Mouse (Mus musculus): ENCODE data around the gene Eif3l. TPM values are rescaled to one million over a fixed set of nuclear protein-coding genes. Genes with fewer than 3 reads are reported as not detected.
A peak's percentile ranks its signal among the peaks of the same experiment; 100 is the strongest.

Gene Eif3l
- polyA plus RNA-seq, 1 experiment from 2014 or later: 280 TPM

GRCm38 (mm10) chr15:79056601-79057000 is 18.4 kb upstream of the Eif3l start:
- no peak overlapping the region for H3K4me3 ChIP-seq
- no peaks in the 10 kb centered on the region for H3K27me3 ChIP-seq (replicated peaks; ENCODE audit: low read depth, poor library complexity, severe bottlenecking)
- no peak overlapping the region for H3K27ac ChIP-seq (replicated peaks)
- H3K9me3 ChIP-seq: no peaks in the 10 kb centered on the region
- WGBS: 92% methylated on average over 7 of the region's 7 CpGs
- no peak for DNase-seq (ENCODE audit: low spot score)
- H3K4me1 ChIP-seq: peaks cover 7% of the 10 kb centered on the region
- peaks cover 95% of the 10 kb centered on the region for H3K36me3 ChIP-seq (replicated peaks)

GRCm38 (mm10) chr15:79057850-79058249 is 17.1 kb upstream of the Eif3l start:
- Histone ChIP-seq H3K4me3 (no peak overlapping the region), H3K4me1 (peaks cover 16% of the 10 kb centered on the region), H3K27ac (replicated peaks) (no peak overlapping the region), H3K9me3 (no peaks in the 10 kb centered on the region), H3K27me3 (replicated peaks; ENCODE audit: low read depth, poor library complexity, severe bottlenecking) (no peaks in the 10 kb centered on the region), H3K36me3 (replicated peaks) (peaks cover 83% of the 10 kb centered on the region)
- 91% methylated on average over 6 of the region's 6 CpGs for WGBS
- no peak for DNase-seq (ENCODE audit: low spot score)

GRCm38 (mm10) chr15:79060887-79061565 is 14.0 kb upstream of the Eif3l start:
- Histone ChIP-seq H3K4me3 (peak overlapping the region; percentile 94), H3K9me3 (no peaks in the 10 kb centered on the region), H3K27me3 (replicated peaks; ENCODE audit: low read depth, poor library complexity, severe bottlenecking) (no peaks in the 10 kb centered on the region), H3K36me3 (replicated peaks) (peaks cover 52% of the 10 kb centered on the region), H3K4me1 (peaks cover 30% of the 10 kb centered on the region), H3K27ac (replicated peaks) (no peak overlapping the region)
- WGBS: 82% methylated on average over 14 of the region's 14 CpGs
- no peak for DNase-seq (ENCODE audit: low spot score)

DNA sequence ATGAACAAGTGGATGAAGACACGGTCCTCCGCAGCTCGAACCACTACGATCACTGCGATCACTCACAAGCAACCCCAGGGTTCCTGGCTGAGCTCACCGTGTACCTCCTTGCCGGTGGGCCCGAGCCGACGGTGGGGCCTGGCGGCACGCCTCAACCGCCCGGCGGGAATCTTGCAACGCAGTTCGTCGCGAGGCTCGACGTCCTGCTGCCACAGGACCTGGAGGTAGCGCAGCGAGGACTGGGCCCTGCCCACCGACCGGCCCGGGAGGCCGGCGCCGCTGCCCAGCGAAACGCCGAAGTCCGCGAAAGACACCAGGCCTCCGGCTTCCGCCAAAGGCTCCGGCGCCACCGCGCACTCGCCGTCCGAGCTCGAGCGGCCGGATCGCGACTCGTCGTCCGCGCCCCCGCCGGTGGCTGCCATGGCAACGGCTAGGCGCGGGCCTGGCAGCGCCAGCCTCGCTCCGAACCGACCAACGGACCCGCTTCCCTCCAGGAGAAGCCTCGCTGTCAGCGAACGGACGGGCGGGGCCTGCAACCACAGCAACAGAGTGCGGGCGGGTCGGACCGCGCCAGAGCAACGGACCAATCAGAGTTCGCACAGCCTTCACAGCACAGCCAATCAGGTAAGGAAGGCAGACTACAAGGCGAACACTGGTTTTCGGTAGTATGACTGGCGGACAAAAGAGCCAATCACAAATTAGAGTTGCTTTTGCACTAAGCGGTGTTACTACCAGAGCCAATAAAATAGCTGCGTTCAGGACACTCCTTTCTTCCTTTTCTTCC is 12.4 kb upstream of the Eif3l start, which contains the start of gene Ankrd54:
Gene Ankrd54 (minus strand): TSS at position 518 of the 784 bp plus-strand sequence.
- Histone ChIP-seq H3K4me1 (peaks cover 44% of the 10 kb centered on the region), H3K36me3 (replicated peaks) (peaks cover 36% of the 10 kb centered on the region), H3K27me3 (replicated peaks; ENCODE audit: low read depth, poor library complexity, severe bottlenecking) (no peaks in the 10 kb centered on the region), H3K9me3 (no peaks in the 10 kb centered on the region), H3K4me3 (peak within 1 kb of the TSS; percentile 94), H3K27ac (replicated peaks) (peak within 1 kb of the TSS; percentile 88)
- WGBS: under 1% methylated on average over 80 of the region's 80 CpGs
- DNase-seq (ENCODE audit: low spot score): peak; percentile 97

DNA sequence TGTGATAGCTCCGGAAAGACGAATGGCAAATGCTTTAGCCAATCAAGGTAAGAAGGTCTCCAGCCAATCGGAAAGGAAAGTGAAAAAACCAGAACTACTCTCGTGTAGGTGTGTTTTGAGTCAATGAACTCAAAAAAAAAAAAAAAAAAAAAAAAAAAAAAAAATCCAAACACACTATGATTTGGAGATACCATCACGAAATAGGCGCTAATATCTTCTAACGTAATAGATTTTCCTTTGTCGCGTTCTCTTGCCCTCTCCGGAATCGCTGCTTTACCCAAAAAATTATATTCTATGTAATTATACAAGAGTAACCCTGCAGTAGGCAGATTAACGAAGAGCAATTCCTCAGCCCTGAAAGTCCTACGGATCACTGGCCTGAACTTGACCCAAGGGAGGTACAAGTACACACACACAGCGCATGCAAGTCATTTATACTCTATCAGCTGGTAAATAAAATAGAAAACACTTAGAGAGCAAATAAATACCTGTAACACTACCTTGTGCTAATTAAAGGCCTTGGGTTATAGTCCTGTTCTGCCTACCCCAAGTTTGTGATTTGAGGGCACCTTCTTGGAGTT is 11.7 kb upstream of the Eif3l start:
- H3K4me1 ChIP-seq: peaks cover 44% of the 10 kb centered on the region
- H3K27me3 ChIP-seq (replicated peaks; ENCODE audit: low read depth, poor library complexity, severe bottlenecking): no peaks in the 10 kb centered on the region
- peaks cover 29% of the 10 kb centered on the region for H3K36me3 ChIP-seq (replicated peaks)
- 10% methylated on average over 14 of the region's 14 CpGs for WGBS
- no peaks in the 10 kb centered on the region for H3K9me3 ChIP-seq
- H3K4me3 ChIP-seq: peak overlapping the region; percentile 94
- H3K27ac ChIP-seq (replicated peaks): peak overlapping the region; percentile 74
- DNase-seq (ENCODE audit: low spot score): no peak

GRCm38 (mm10) chr15:79065086-79065770 is 9.8 kb upstream of the Eif3l start:
- 0 out of 2 replicates have a peak overlapping the region, but pooled peaks have one; percentile 19 for H3K27ac ChIP-seq (replicated peaks)
- no peak for DNase-seq (ENCODE audit: low spot score)
- H3K27me3 ChIP-seq (replicated peaks; ENCODE audit: low read depth, poor library complexity, severe bottlenecking): no peaks in the 10 kb centered on the region
- peaks cover 44% of the 10 kb centered on the region for H3K4me1 ChIP-seq
- WGBS: 56% methylated on average over 8 of the region's 8 CpGs
- H3K9me3 ChIP-seq: no peaks in the 10 kb centered on the region
- peaks cover 10% of the 10 kb centered on the region for H3K36me3 ChIP-seq (replicated peaks)
- no peak overlapping the region for H3K4me3 ChIP-seq

DNA sequence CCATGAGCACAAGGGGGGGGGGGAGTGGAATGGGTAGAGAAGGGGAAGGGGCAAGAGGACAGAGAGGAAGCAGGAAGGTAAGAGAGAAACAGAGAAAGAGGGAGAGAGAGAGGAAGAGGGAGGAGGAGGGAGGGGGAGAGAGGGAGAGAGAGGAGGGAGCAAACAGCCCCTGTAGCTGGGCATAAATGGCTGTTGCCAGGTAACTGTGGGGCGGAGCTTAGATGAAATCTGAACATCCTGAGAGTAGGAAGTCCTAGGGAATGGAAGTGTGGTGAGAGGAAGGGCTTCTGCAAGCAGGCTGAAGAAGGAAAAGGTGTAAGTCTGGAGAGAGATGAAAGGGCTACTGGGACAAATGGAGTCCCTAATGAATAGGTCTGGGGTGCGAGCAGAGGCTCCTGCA is 8.7 kb upstream of the Eif3l start:
- 45% methylated on average over 2 of the region's 2 CpGs for WGBS
- Histone ChIP-seq H3K27ac (replicated peaks) (peak overlapping the region; percentile 66; the same call in 1 of the 2 replicates), H3K9me3 (no peaks in the 10 kb centered on the region), H3K36me3 (replicated peaks) (no peaks in the 10 kb centered on the region), H3K27me3 (replicated peaks; ENCODE audit: low read depth, poor library complexity, severe bottlenecking) (no peaks in the 10 kb centered on the region), H3K4me1 (peaks cover 40% of the 10 kb centered on the region), H3K4me3 (no peak overlapping the region)
- DNase-seq (ENCODE audit: low spot score): peak; percentile 52

- Histone ChIP-seq H3K4me1 (peaks cover 28% of the 10 kb centered on the region), H3K36me3 (replicated peaks) (no peaks in the 10 kb centered on the region), H3K4me3 (no peak overlapping the region), H3K27me3 (replicated peaks; ENCODE audit: low read depth, poor library complexity, severe bottlenecking) (no peaks in the 10 kb centered on the region), H3K27ac (replicated peaks) (no peak overlapping the region), H3K9me3 (no peaks in the 10 kb centered on the region)
- DNase-seq (ENCODE audit: low spot score): no peak
- WGBS: 76% methylated on average over 3 of the region's 3 CpGs
These were observed 7.3 kb upstream of the Eif3l start for GRCm38 (mm10) chr15:79067631-79068030.

DNA sequence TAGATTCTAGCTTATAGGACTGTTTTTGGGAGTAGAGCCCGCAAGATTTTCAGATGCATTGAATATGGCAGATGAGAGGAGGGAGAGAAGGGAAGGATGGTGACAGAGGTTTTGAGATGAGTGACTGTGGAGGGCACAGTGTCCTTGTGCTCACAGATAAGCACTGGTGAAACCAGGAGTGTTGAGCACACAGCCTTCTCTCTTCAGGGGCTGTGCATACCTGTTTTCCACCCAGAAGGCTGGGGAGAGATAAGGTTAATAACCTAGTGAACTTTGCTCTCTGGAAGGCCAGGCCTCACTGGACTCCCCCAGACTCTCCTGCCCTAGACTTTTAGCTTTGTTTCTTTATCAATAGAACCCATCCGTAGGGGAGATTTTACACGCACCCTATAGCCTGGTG is 6.6 kb upstream of the Eif3l start:
- Histone ChIP-seq H3K27ac (replicated peaks) (no peak overlapping the region), H3K36me3 (replicated peaks) (no peaks in the 10 kb centered on the region), H3K9me3 (no peaks in the 10 kb centered on the region), H3K4me3 (no peak overlapping the region), H3K27me3 (replicated peaks; ENCODE audit: low read depth, poor library complexity, severe bottlenecking) (no peaks in the 10 kb centered on the region), H3K4me1 (peaks cover 26% of the 10 kb centered on the region)
- no peak for DNase-seq (ENCODE audit: low spot score)
- WGBS: 84% methylated on average over 3 of the region's 3 CpGs

DNA sequence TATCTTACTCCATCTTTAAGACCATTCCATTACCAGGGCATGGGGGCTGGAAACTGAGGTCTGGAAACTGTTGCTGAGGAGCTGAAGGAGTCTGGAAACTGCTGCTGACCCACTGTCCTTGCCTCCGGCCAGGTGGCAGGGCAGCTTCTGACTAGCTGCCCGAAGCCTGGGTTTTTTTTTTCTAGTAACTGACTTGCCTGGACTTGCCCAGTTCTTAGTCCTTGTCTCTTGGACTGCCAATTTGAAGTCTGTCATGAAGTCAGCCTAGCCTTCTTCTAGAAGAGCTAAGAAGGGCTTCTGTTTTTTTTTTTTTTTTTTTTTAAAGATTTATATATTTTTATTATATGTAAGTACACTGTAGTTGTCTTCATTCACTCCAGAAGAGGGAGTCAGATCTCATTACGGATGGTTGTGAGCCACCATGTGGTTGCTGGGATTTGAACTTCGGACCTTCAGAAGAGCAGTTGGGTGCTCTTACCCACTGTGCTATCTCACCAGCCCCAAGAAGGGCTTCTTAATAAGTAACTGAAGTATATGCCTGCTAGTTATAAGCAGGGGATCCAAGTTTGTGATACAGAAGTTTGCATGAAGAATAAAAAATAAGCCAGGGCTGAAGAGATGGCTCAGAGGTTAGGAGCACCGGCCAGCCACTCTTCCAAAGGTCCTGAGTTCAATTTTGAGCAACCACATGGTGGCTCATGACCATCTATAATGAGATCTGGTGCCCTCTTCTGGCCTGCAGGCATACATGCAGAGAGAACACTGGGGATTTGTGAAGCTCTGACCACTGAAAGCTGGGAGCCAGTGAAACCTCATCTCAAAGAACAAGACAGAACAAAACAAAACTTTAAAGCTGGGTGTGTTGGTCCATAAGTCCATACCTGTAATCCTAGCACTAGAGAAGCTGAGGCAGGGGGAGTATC is 3.6 kb upstream of the Eif3l start:
- peak; percentile 35 for DNase-seq (ENCODE audit: low spot score)
- Histone ChIP-seq H3K36me3 (replicated peaks) (peaks cover 4% of the 10 kb centered on the region), H3K27me3 (replicated peaks; ENCODE audit: low read depth, poor library complexity, severe bottlenecking) (no peaks in the 10 kb centered on the region), H3K9me3 (no peaks in the 10 kb centered on the region), H3K4me3 (no peak overlapping the region), H3K4me1 (peaks cover 26% of the 10 kb centered on the region), H3K27ac (replicated peaks) (no peak overlapping the region)
- 68% methylated on average over 5 of the region's 5 CpGs for WGBS

DNA sequence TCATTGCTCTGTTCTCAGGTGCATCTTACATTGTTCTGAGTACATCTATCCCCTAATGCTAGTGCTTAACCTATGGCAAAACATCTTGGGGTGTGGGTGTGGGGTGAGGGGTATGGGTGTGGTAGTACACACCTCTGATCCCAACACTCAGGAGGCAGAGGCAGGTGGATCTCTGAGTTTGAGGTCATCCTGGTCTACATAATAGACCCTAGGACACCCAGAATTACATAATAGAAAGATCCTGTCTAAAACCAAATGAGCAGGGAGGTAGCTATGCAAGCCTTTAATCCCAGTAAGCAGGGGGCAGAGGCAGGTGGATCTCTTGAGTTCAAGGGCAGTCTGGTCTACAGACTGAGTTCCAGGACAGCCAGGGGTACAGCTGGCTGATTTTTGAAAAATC is 1.2 kb upstream of the Eif3l start:
- H3K9me3 ChIP-seq: no peaks in the 10 kb centered on the region
- no peak overlapping the region for H3K4me3 ChIP-seq
- no peak overlapping the region for H3K27ac ChIP-seq (replicated peaks)
- no peaks in the 10 kb centered on the region for H3K27me3 ChIP-seq (replicated peaks; ENCODE audit: low read depth, poor library complexity, severe bottlenecking)
- DNase-seq (ENCODE audit: low spot score): no peak
- H3K36me3 ChIP-seq (replicated peaks): peaks cover 28% of the 10 kb centered on the region
- peaks cover 21% of the 10 kb centered on the region for H3K4me1 ChIP-seq
